Mouse (Mus musculus) frontal cortex, postnatal 14 days (tissue): ENCODE measurements at regions not wholly inside any gene's neighbourhood (a gene's known extent, or its start where the extent isn't known, plus 50 kb on each side); places are given as distances from the start of the nearest gene placed in this dataset.

Experiments
- DNase-seq, 2 experiments: peaks; one replicate each; pipeline ENCODE4 v3.0.0; 2022; ENCODE audit warnings: low spot score in 2 of 2

- no peak for DNase-seq
These were observed 179.2 kb upstream of the Sh3bp4 start for GRCm38 (mm10) chr1:88891041-88891440.

GRCm38 (mm10) chr1:88902426-88902825 is 167.8 kb upstream of the Sh3bp4 start:
- no peak for DNase-seq

DNA sequence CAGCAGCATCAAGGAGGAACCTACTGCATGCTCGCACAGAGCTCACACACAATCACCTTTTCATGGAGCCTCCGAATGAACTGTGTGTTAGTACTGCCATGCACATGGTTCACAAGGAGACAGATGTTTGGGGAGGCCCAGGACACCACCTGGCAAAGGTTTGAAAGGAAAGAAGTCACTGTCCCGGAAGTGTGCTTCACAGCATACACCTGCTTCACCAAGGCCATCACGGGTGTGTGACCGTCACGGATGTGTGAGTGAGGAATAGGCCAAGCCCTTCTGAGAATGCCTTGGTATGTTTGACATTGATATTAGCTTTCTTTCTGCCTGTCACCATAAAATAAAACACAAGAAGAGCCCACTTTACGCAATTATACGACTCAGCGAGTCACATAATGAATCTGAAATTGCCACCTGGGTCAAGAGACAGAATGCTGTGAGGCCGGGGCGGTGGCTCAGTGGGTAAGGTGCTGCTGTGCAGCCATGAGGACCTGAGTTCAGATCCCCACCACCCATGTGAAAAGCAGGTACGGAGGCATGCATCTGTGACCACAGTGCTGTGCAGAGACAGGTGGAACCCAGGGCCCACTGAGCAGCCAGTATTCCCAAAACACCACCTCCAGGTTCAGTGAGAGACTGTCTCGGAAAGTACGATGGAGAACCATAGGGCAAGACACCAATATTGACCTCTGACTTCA is 162.3 kb upstream of the Sh3bp4 start:
- no peak for DNase-seq

GRCm38 (mm10) chr1:88908683-88909082 is 161.5 kb upstream of the Sh3bp4 start:
- no peak for DNase-seq

DNA sequence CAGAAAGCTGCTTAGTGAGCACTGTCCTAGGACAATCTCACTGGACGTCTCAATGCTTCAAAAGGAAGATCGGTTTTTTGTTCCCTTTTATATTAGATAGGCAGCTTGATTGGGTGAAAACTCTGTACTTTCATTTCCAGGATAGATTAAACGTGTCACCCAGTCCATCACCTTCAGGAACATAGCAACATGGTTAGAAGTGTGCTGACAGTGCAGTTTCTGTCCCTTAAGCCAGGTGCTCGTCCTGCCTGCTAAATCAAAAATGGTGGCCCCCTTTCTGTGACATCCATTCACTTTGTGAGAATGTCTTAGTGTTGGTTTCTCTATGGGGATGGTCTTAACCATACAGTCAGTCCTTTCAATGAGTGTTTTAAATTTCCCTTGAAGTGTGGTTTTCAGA is 160.9 kb upstream of the Sh3bp4 start:
- DNase-seq, result no peak

- DNase-seq, result no peak
These were observed 160.2 kb upstream of the Sh3bp4 start for GRCm38 (mm10) chr1:88909864-88910573.

DNA sequence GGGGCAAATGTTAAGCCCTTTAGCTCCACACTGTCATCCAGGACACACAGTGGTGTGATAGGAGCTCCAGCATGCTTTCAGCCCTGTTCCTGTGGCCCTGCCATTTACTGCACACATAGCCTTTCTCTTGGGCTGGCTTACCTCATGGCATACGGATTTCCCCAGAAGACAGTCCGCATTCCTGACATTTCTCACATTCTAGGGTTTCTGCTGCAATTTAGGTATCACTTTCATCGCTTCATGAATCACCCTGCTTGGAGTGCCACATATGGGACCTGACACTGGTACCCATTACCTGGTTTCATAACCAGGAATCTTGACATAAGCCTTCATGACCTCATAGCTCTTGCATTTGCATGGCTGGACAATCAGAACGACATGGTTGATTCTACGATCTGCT is 158.5 kb upstream of the Sh3bp4 start:
- DNase-seq, result no peak

GRCm38 (mm10) chr1:88916531-88917050 is 153.6 kb upstream of the Sh3bp4 start:
- DNase-seq, result no peak

- no peak for DNase-seq
These were observed 148.8 kb upstream of the Sh3bp4 start for GRCm38 (mm10) chr1:88921401-88921800.

GRCm38 (mm10) chr1:88923791-88924581 is 146.2 kb upstream of the Sh3bp4 start:
- no peak for DNase-seq

DNA sequence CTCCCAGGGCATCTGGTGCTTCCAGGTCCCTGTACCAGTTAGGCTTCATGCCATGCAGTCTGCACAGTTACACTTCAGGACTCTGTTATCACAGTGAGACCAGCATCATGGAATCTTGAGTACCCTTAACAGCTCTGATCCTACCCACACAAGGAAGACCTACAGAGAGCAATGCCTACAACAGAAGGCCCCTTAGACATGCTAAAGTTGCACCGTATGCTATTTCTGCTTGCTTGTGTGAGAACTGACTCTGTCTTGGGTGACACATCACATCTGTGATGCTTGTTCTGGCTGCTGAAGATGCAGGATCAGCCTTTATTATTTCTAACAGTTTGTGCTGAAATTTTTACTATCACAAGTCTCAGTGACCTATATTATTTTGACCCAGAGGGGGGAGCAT is 135.0 kb upstream of the Sh3bp4 start:
- no peak for DNase-seq

- DNase-seq, result no peak
These were observed 134.4 kb upstream of the Sh3bp4 start for GRCm38 (mm10) chr1:88935779-88936178.

GRCm38 (mm10) chr1:88937327-88937726 is 132.9 kb upstream of the Sh3bp4 start:
- DNase-seq, result no peak

DNA sequence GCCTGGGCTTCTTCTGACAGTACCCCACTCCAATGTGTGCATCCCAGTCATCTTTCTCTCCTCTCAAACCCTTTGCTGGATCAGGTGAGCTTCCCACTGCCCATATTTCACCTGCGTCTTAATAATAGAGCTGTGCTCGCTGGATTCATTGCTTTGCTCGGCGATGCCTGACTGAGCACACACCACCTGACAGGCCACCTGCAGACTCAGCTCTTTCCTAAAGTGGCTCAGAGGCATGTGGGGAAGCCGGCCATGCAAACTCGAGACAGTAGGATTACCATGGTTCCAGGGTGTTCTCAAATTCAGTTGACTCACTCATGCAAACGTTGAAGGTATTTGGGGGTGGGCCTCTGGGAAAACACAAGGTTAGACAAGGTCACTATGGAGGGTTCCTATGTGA is 131.8 kb upstream of the Sh3bp4 start:
- no peak for DNase-seq

GRCm38 (mm10) chr1:88943039-88943438 is 127.2 kb upstream of the Sh3bp4 start:
- DNase-seq, result no peak

DNA sequence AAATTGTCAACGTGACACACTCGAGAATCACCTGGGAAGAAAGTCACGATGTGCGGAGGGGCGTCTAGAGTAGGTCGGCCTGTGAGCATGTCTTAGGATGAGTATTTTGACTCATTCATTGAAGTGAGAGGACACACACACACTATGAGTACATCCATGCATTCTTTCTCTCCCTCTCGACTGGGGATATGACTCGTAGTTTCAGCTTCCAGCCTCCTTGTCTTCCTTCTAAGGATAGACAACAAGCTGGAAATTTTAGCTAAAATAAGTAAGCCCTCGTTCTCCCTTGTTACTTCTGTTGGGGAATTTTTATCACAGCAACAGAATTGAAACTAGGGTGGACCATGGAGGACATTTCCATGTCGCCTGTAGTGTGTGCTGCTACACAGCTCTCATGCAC is 124.3 kb upstream of the Sh3bp4 start:
- no peak for DNase-seq

- no peak for DNase-seq
These were observed 123.8 kb upstream of the Sh3bp4 start for GRCm38 (mm10) chr1:88946374-88946773.

DNA sequence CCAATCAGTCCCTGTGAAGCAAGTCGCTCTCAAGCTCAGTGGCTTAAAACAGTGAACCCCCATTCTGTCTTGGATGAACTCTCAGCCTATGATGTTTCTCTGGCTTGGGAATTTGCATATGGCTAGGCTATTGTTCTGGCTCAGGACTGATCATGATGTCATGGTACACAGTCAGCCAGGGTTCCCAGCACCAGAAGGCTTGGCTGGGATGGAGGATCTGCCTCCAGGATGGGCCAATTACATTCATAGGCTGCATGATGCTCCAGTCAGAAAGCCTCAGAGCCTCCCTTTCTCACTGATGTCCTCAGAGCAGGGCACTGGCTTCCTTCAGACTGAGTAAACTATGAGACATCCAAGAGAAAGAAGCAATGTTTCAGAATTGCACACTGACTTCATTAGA is 120.3 kb upstream of the Sh3bp4 start:
- no peak for DNase-seq

DNA sequence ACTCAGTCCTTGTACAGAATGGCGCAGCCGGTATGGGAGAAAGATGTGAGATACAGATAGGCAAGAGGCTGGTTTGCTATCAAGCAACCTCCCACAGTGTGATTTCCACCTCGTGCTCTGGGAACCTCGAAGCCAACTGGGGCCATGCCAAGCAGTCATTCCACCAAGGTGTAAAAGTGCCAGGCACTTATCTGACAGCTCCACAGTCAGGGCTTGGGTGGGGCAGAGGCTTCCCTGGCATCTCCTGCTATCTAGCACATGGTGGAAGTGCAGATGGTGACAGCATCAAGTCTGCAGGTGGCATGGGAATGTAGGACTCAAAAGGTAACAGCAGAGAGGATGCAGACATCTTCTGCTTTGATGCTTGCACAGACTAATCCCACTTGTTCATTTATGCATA is 116.7 kb upstream of the Sh3bp4 start:
- DNase-seq, result no peak

DNA sequence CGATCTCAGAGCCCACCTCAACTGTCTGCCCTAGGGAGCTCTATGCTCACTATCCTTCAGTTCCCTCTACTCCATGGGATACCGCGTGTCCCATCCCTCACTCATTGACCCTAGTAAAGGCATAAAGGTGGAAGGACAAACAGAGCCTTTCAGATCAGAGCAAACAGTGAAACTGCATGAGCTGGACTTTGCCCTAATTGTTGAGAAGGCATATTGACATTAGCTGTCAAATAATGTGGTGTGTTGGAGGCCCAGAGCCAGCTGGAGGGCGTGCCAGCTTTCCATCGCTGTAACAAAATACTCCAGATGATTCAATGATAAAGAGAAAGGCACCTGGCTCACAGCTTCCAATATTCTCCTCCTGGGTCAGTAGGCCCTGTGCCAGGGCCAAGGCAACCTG is 115.4 kb upstream of the Sh3bp4 start:
- no peak for DNase-seq

GRCm38 (mm10) chr1:88957061-88957460 is 113.2 kb upstream of the Sh3bp4 start:
- DNase-seq, result no peak

DNA sequence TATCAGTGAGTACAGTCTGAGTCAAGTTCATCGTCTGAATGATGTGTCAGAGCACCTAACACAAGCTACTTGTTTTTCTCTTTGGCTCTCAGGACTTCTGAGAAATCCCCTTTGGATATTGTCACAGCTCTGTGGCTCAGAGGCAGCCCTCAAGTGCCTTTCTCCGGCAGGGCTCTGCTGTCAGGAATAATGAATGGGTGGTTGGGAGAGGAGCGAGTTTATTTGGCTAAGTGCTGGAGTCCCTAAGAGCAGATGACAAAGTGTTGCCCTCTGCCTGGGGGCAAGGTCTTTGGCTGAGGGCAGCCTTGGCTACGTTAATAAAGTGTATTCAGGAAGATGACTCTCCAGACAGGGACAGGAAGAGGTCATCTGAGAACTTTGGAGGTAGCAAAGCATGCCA is 110.5 kb upstream of the Sh3bp4 start:
- no peak for DNase-seq

- DNase-seq, result no peak
These were observed 110.1 kb upstream of the Sh3bp4 start for GRCm38 (mm10) chr1:88960142-88960541.
